Mouse (Mus musculus): ENCODE data around the gene Taf1a.

The Taf1a gene

DNA sequence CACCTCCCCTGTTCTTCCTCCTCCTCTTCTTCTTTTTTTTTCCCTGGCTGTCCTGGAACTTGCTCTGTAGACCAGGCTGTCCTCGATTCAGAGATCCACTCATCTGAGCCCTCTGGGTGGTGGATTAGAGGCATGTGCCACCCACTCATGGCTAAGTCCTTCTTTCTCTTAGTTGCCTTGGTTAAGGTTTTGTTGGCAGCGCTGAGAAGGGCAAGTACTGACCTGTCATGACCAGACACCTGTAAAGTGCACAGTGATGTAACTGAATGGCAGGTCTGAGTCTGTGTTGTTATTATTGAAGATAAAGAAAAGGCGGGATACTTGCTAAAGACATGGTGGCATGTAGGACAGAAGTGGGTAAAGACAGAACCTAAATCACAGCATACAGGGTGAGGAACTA, 14.6 kb downstream of the Taf1a start:
- in situ Hi-C loops (cut with MboI, MseI) = loop anchor here (5.0 kb wide), 1 partner anchor 46 kb away; no protein-coding TSS in a partner anchor

DNA sequence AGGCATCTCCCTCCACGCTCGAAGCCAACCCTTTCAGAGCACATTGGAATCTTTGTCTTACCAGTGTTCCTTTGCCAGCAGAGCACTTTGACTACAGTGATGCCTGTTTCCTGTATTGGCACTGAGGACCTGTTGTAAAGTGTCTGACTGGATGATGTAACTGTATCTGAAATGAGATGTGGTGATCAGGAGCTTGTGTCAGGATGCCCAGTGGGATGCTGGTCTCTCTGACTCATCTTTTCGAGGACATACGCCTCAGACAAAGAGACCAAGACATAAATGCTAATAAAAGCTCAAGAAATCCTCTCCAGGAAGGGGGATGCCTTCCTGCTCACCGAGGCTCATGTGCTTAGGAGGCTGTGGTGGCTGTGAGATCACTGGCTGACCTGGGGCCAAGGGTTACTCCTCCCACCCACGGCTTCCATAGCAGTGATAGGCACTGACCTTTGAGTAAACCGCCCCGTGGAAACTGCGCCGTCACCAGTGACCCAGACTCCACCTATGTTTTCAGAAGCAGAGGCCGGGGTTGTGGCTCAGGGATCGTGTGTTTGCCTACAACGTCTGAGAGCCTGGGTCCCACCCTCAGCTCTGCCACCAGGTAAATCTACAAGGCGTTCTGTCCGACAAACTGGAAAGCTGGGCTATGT, 25.4 kb downstream of the Taf1a start:
- in situ Hi-C loops (cut with MboI, MseI) = no loop called here

DNA sequence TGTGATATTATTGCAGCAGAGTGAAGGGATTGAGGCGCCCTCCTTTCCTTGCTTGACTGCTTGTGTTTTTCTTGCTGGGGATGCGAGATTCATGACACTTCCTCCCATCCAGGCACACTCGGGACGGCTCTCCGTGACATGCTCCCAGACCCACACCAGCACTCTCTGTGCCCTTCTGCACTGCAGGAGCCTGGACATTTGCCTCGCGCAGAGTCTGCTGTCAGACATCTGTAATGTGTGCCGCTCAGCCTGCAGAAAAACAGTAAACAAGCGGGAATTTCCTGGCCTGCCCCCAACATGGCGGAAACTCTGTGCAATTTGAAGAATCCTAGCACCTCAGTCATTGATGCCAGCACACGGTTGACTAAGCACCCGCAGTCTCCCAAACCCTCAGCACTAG, 29.1 kb downstream of the Taf1a start, which contains the start of gene Hhipl2:
TSS of gene Hhipl2 (plus strand) at position 343 of the 400 bp plus-strand sequence.
- in situ Hi-C loops (cut with MboI, MseI) = no loop called here

DNA sequence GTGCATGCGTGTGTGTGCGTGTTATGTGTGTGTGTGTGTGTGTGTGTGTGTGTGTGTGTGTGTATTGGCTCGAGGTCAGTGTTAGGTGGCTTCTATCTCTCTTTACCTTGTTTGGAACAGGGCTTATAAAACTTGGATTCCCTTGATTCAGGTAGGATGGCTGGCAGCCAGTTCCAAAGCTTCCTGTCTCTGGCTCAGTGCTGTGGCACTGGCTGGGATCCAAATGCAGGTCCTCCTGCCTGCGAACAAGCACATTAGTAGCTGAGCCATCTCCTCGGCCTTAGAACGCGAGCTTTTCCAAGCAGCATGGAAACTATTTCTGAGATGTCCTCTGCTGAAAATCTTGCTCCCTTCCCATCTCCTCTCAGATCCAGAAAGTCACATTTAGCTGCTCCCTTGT, 31.0 kb downstream of the Taf1a start:
- in situ Hi-C loops (cut with MboI, MseI) = no loop called here

DNA sequence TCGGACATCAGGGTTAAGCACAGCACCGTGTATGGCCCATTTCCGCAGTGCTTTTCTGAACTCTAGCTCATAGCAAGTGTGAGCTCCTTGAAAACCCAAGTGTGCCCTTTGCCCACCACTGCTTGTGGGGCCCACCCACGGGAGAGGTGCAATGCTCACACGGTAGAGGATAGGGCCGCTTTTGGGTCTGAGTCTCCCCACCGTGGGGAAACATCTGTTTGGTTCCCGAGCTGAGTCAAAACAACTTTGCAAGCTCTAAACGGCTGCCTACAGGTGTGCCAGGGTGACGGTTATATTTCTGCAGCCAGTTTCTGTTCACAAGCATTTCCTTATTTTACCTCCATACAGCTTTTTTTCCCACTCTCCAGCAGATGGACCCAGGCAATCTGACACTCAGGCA, 31.5 kb downstream of the Taf1a start:
- in situ Hi-C loops (cut with MboI, MseI) = no loop called here

DNA sequence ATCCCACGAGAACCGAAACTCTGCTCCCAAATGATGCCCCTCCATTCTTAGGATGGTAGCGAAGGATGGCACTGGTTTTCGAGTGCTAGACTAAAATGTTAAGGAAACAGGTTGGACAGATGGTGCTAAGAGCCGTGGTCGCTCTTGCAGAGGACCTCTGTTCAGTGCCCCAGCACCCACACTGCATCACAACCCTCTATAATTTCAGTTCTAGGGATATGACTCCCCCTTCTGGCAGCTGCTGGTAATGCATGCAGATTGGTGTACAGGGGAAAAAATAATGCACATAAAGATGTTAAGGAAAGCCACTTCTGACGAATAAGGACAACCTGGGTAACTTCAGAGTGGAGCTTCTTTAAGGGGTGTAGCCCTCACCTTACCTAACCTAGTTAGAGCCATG, 35.3 kb downstream of the Taf1a start:
- in situ Hi-C loops (cut with MboI, MseI) = no loop called here

DNA sequence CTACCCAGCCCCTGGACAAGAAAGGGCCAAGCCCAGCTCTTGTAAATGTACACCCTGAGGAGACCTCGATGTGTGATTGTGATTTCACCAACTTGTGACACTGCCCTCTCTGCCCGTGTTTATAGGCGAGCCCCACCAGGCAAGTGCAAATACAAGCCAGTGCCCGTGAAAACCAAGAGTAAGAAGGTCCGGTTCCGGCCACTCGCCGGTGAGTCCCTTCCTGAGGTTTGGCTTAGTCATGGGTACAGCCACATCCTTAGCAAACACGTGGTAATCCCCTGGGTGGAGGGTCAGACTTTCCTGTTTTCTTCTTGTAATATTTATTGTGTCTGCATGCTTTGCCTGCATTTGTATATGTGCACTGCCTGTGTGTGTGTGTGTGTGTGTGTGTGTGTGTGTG, 46.1 kb downstream of the Taf1a start:
- in situ Hi-C loops (cut with MboI, MseI) = no loop called here

DNA sequence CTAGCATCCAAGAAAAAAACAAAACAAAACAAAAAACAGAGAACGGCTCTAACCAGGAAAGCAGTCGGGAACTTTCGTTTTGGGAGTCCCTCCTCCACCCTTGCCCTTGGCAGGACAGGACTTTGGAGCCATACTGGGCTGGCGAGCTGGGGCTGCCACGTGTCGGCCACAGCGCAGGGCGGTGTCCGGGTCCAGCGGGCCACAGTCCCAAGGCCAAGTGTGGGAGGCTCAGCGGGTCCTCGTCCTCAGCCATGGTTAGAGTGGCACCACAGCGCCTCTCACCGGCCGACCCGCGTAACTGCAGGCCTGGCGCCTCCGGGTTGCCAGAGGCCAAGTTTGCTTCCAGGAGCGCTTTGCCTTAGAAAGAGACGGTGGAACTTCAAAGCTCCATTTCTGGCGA, 50.3 kb downstream of the Taf1a start:
- in situ Hi-C loops (cut with MboI, MseI) = no loop called here

DNA sequence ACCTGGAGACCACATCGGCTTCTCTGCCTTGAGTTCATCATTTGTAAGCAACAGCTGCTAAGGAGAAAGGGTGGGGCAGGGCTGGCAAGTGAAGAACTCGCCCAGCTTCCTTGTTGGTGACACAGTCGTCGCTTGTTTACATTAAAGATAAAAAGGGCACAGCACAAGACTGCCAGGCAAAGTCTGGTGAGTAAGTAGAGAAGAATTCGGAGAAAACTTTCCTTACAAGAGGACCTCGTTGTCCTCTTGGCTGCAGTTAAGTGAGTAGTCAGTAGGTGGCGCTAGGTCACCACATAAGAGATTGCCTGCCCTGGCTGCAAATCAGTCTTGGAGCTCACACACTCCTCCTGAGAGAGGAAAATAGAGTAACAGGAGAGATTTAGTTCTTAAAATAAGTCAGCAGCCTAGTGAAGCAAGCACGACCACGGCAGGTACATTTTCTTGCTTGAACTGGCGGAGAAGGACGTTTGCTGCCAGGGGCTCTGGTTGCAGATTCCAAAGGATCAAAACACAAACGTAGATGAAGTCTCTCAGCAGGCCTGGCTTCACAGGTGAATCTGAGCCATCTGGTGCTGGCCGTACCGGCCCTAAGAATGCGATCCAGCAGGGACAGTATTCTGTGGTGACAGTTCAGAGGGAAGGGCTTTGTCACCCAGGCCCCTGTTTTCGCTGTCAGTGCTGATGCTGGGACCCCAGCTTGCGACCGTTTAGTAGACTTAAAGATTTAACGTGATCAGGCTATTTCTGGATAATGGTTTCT, 53.4 kb downstream of the Taf1a start:
- in situ Hi-C loops (cut with MboI, MseI) = no loop called here

DNA sequence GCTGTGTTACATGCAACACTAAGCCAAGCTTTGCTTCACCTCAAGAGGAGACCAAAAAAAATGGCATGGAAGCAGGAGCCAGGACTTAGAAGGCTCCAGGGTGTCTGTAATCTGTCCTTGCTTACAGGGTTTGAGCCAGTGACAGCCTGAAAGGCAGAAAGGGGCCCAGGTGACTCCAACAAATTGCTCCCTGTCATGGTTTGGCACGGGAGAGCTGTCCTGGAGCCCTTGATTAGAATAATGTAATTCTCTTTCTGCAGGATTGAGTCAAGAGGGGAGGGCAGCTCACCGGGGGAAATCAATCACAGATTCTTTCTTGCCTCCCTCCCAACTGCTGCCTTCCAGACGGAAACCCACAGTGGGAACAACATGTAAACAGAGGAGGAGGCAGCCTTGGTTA, 64.3 kb downstream of the Taf1a start:
- in situ Hi-C loops (cut with MboI, MseI) = no loop called here

All from T-helper 2 cell (primary cell).